Mouse (Mus musculus) lung, adult 2 months (tissue): ENCODE measurements around the gene Iffo2. TPM values are rescaled to one million over a fixed set of nuclear protein-coding genes. Genes with fewer than 3 reads are reported as not detected.
A peak's percentile ranks its signal among the peaks of the same experiment; 100 is the strongest.

Experiments
- DNase-seq: peaks from one replicate; pipeline ENCODE4 v3.0.0; 2022
- H3K4me1 ChIP-seq: fragments of 200-500 bp; 2 replicates; pipeline ENCODE4 v1.6.1; 2011; ENCODE audit warnings: low read length; ENCODE audit not compliant: control insufficient read depth, insufficient read depth
- H3K4me3 ChIP-seq: fragments of 200-500 bp; replicated peaks from 2 replicates; pipeline ENCODE3; 2011; ENCODE audit warnings: low read depth, mild to moderate bottlenecking, control low read depth, low read length; ENCODE audit errors: extremely low read depth
- CTCF ChIP-seq: fragments of 200-500 bp; IDR thresholded peaks from 2 replicates; pipeline ENCODE4 v1.5.1; 2011; ENCODE audit warnings: mild to moderate bottlenecking, low read length, control low read depth; ENCODE audit not compliant: insufficient read depth
- POLR2A ChIP-seq: fragments of 200-500 bp; IDR thresholded peaks from 2 replicates; pipeline ENCODE4 v1.6.1; 2011; ENCODE audit warnings: low read depth, mild to moderate bottlenecking, control low read depth, low read length, borderline replicate concordance; ENCODE audit errors: extremely low read depth
- WGBS: fragments of 180-500 bp; shearing (Covaris S2); methylation state at CpG from one replicate; pipeline ENCODE4 v1.1.7; 2018; 5-methylcytosine and 5-hydroxymethylcytosine counted together
- polyA plus RNA-seq: library from polyadenylated mRNA; depleted of rRNA; stranded (reverse); fragments of >200 nt; gene quantifications from 2 replicates; pipeline ENCODE4 v1.2.3, GENCODE M21; 2012

The Iffo2 gene
- polyA plus RNA-seq, 1 experiment: 9.5 TPM

DNA sequence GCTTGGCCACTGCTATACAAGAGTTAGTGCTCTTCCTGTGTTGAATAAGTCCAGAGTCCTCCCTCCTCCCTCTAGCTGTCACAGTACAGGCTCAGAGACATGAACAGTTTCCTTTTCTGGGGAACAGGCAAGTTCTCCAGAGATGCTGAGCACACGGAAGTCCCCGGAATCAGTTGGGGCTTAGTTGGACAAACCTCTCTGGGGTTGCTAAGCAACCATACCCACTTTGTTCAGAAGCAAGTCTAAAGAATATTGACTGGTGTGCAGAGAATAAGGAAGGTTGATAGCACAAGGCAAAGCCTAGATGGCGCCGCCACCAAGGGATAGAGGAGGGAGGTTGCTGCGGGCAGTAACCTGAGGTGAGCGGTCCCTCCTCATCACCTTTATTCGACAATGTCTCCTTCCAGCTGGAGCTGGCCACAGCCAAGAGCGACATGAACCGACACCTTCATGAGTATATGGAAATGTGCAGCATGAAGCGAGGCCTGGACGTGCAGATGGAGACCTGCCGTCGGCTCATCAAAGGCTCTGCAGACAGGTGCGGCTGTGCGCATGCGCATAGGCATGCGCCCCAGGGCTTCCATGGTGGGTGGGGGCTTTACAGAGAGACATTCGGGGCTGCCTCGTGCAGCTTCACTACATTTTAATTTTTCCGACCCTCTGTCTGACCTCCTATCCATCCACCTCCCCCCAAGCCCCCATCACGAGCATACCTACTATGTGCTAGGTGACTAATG lies 84.3 kb downstream of the Iffo2 start:
- 84% methylated on average over 21 of the region's 21 CpGs for WGBS

GRCm38 (mm10) chr4:139616276-139617000 lies 86.1 kb downstream of the Iffo2 start:
- DNase-seq: peak; percentile 61
- Histone ChIP-seq H3K4me1 (peaks cover 11% of the 10 kb centered on the region; the same call in 1 of the 2 replicates), H3K4me3 (peak overlapping the region; percentile 66)
- TF ChIP-seq POLR2A (peak; percentile 69; the same call in 1 of the 2 replicates), CTCF (no peak)
- 22% methylated on average over 24 of the region's 24 CpGs for WGBS

More for the DNA sequence above, 84.3 kb downstream of the Iffo2 start:
- H3K4me3 ChIP-seq: no peak overlapping the region
- TF ChIP-seq POLR2A (no peak), CTCF (no peak)
- peaks cover 12% of the 10 kb centered on the region; the same call in 1 of the 2 replicates for H3K4me1 ChIP-seq
- DNase-seq: no peak

GRCm38 (mm10) chr4:139617001-139617364 lies 86.6 kb downstream of the Iffo2 start:
- TF ChIP-seq POLR2A: no peak
- TF ChIP-seq CTCF: no peak
- H3K4me3 ChIP-seq: no peak overlapping the region
- H3K4me1 ChIP-seq: peaks cover 7% of the 10 kb centered on the region; the same call in 1 of the 2 replicates
- no peak for DNase-seq
- 49% methylated on average over 3 of the region's 3 CpGs for WGBS

DNA sequence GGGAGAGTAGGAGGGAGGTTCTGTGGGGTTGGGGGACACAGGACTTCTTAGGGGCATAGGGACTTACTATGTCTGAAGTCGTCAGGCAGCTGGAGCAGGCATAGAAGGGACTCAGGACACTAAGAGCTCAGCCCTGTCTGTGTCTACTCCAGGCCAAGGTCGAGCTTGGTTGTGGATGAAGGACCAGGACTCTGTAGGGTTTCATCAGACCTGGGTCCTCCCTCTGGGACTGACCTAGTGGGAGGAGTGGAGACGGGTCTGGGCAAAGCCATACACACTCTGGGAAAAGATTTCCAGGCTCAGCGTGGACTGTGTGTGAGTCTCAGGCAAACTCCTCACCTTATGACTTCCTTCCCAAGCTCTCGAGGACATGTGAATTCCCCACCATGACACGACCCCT lies 89.4 kb downstream of the Iffo2 start:
- TF ChIP-seq CTCF (no peak), POLR2A (no peak)
- DNase-seq: no peak
- H3K4me3 ChIP-seq: no peak overlapping the region
- WGBS: 80% methylated on average over 6 of the region's 6 CpGs
- H3K4me1 ChIP-seq: peaks cover 11% of the 10 kb centered on the region; the same call in 1 of the 2 replicates

GRCm38 (mm10) chr4:139622373-139623282 lies 92.3 kb downstream of the Iffo2 start, which contains the start of gene Aldh4a1:
Aldh4a1 (plus strand) TSS chr4:139622866.
- under 1% methylated on average over 37 of the region's 38 CpGs for WGBS
- TF ChIP-seq CTCF: no peak
- TF ChIP-seq POLR2A: peak; percentile 97
- H3K4me1 ChIP-seq: peaks cover 4% of the 10 kb centered on the region; the same call in 1 of the 2 replicates
- peak within 1 kb of the TSS; percentile 89 for H3K4me3 ChIP-seq
- peak; percentile 85 for DNase-seq

GRCm38 (mm10) chr4:139623434-139624115 lies 93.2 kb downstream of the Iffo2 start:
- WGBS: 18% methylated on average over 21 of the region's 21 CpGs
- peak overlapping the region; percentile 89 for H3K4me3 ChIP-seq
- TF ChIP-seq CTCF (no peak), POLR2A (no peak)
- peaks cover 4% of the 10 kb centered on the region; the same call in 1 of the 2 replicates for H3K4me1 ChIP-seq
- no peak for DNase-seq

DNA sequence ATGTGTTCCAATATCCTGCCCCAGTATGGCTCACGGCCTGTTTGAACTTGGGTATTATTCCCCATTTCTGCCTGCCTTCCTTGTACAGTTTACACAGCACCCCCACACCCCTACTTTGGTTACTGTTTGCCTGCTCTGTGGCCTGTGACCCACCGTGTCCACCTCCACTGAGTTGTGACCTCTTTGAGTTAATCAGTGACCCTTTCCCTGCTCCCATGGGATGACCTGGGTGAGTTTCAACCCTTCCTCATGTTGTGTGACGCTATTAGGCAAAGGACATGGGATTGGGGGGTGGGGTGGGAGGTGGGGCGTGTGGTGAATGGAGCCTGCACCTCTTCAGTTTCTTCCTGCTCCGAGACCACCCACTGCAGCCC lies 93.8 kb downstream of the Iffo2 start:
- DNase-seq: no peak
- 62% methylated on average over 5 of the region's 5 CpGs for WGBS
- no peak overlapping the region for H3K4me3 ChIP-seq
- no peak for TF ChIP-seq POLR2A
- TF ChIP-seq CTCF: no peak
- peaks cover 4% of the 10 kb centered on the region; the same call in 1 of the 2 replicates for H3K4me1 ChIP-seq

- Histone ChIP-seq H3K4me3 (no peak overlapping the region), H3K4me1 (peaks cover 4% of the 10 kb centered on the region; the same call in 1 of the 2 replicates)
- DNase-seq: peak; percentile 67
- 54% methylated on average over 10 of the region's 10 CpGs for WGBS
- TF ChIP-seq POLR2A: no peak
- no peak for TF ChIP-seq CTCF
Measured at GRCm38 (mm10) chr4:139624706-139625105, 94.4 kb downstream of the Iffo2 start.
